Mouse (Mus musculus) G1E (cell line): ENCODE data around the gene Atpaf1. TPM values are rescaled to one million over a fixed set of nuclear protein-coding genes. Genes with fewer than 3 reads are reported as not detected.
A peak's percentile ranks its signal among the peaks of the same experiment; 100 is the strongest.

Experiments
- ATAC-seq: 2 replicates; pipeline ENCODE4 v1.8.0; 2016; ENCODE audit warnings: mild to moderate bottlenecking; ENCODE audit not compliant: insufficient number of reproducible peaks, poor library complexity, low FRiP score, severe bottlenecking; ENCODE audit errors: extremely low read depth
- DNase-seq: peaks from one replicate; pipeline ENCODE4 v3.0.0; 2012; ENCODE audit warnings: low spot score
- H3K27me3 ChIP-seq: 2 replicates; pipeline ENCODE4 v1.6.1; 2012; ENCODE audit warnings: mild to moderate bottlenecking, low read length, inconsistent platforms; ENCODE audit not compliant: insufficient read depth
- H3K36me3 ChIP-seq: replicated peaks from 2 replicates; pipeline ENCODE3; 2012; ENCODE audit warnings: mild to moderate bottlenecking, inconsistent platforms
- H3K4me1 ChIP-seq: 2 replicates; pipeline ENCODE4 v1.6.1; 2012; ENCODE audit warnings: low read depth, low read length, inconsistent platforms, mixed read lengths; ENCODE audit not compliant: insufficient read depth
- H3K4me3 ChIP-seq: 2 replicates; pipeline ENCODE4 v1.5.1; 2012; ENCODE audit warnings: low read depth, mild to moderate bottlenecking, inconsistent platforms, low read length, moderate library complexity, mixed read lengths
- H3K9me3 ChIP-seq: replicated peaks from 2 replicates; pipeline ENCODE4 v1.6.1; 2012; ENCODE audit warnings: inconsistent platforms
- CTCF ChIP-seq: IDR thresholded peaks from 2 replicates; pipeline ENCODE4 v1.5.1; 2012; ENCODE audit warnings: low read depth, low read length, inconsistent platforms, mixed read lengths
- GATA1 ChIP-seq: IDR thresholded peaks from 2 replicates; pipeline ENCODE4 v1.6.1; 2012; ENCODE audit warnings: borderline replicate concordance, low read length, inconsistent platforms, mixed read lengths
- GATA2 ChIP-seq: IDR thresholded peaks from 2 replicates; pipeline ENCODE4 v1.6.1; 2012; ENCODE audit warnings: low read depth, low read length, inconsistent platforms, borderline replicate concordance
- POLR2AphosphoS5 ChIP-seq: IDR thresholded peaks from 2 replicates; pipeline ENCODE4 v1.6.1; 2012; ENCODE audit warnings: low read depth, low read length, inconsistent platforms; ENCODE audit not compliant: insufficient replicate concordance
- TAL1 ChIP-seq: conservative IDR thresholded peaks from 2 replicates; pipeline ENCODE4 v1.6.1; 2012; ENCODE audit warnings: low read depth, low read length, inconsistent platforms, mixed read lengths
- polyA plus RNA-seq: library from polyadenylated mRNA; stranded (reverse); fragments of >175 nt; gene quantifications from 2 replicates; pipeline ENCODE4 v1.2.3, GENCODE M21; 2012
- total RNA-seq, 2 experiments: library from RNA; stranded (forward) in 1 of 2; stranded (reverse) in 1 of 2; fragments of 200-1000 nt in 1 of 2; fragments of >200 nt in 1 of 2; fragmentation: Nextera tagmentation in 1 of 2; gene quantifications; 2 replicates each; pipeline ENCODE4 v1.2.3; 2014 to 2017

Atpaf1 gene
- total and polyA plus RNA-seq, 3 experiments = 11.1 to 26.9 (median 13.5) TPM

- H3K4me1 ChIP-seq = peaks cover 46% of the 10 kb centered on the region
These were observed 42.9 kb downstream of the Atpaf1 start for GRCm38 (mm10) chr4:115827535-115827887.

GRCm38 (mm10) chr4:115827888-115828571 is 43.4 kb downstream of the Atpaf1 start, which contains the start of gene Mob3c:
Mob3c (plus strand) TSS chr4:115828092.
- Histone ChIP-seq H3K27me3 (no peaks in the 10 kb centered on the region), H3K4me3 (peak within 1 kb of the TSS; percentile 80)
- TF ChIP-seq TAL1 (no peak), GATA2 (no peak), CTCF (no peak)

More at GRCm38 (mm10) chr4:115827535-115827887, 42.9 kb downstream of the Atpaf1 start:
- Histone ChIP-seq H3K9me3 (no peaks in the 10 kb centered on the region), H3K4me3 (peak overlapping the region; percentile 80), H3K36me3 (peaks cover 35% of the 10 kb centered on the region), H3K27me3 (no peaks in the 10 kb centered on the region)
- ATAC-seq = no peak
- TF ChIP-seq CTCF = no peak
- TF ChIP-seq GATA1 = no peak
- TF ChIP-seq POLR2AphosphoS5 = no peak
- TF ChIP-seq TAL1 = no peak
- TF ChIP-seq GATA2 = no peak
- no peak for DNase-seq

GRCm38 (mm10) chr4:115828572-115828902 is 43.9 kb downstream of the Atpaf1 start:
- peak overlapping the region; percentile 80 for H3K4me3 ChIP-seq
- DNase-seq (no peak), ATAC-seq (no peak)
- TF ChIP-seq GATA1 (no peak), TAL1 (no peak), CTCF (no peak), POLR2AphosphoS5 (no peak), GATA2 (no peak)
- H3K27me3 ChIP-seq = no peaks in the 10 kb centered on the region
- peaks cover 42% of the 10 kb centered on the region for H3K36me3 ChIP-seq
- no peaks in the 10 kb centered on the region for H3K9me3 ChIP-seq
- peaks cover 46% of the 10 kb centered on the region for H3K4me1 ChIP-seq

More at GRCm38 (mm10) chr4:115827888-115828571, 43.4 kb downstream of the Atpaf1 start, which contains the start of gene Mob3c:
- H3K36me3 ChIP-seq = peaks cover 37% of the 10 kb centered on the region
- peaks cover 46% of the 10 kb centered on the region for H3K4me1 ChIP-seq
- no peaks in the 10 kb centered on the region for H3K9me3 ChIP-seq
- peak; percentile 79 for DNase-seq
- peak; percentile 93 for ATAC-seq

- Histone ChIP-seq H3K36me3 (peaks cover 60% of the 10 kb centered on the region), H3K4me3 (no peak overlapping the region), H3K27me3 (no peaks in the 10 kb centered on the region), H3K9me3 (no peaks in the 10 kb centered on the region), H3K4me1 (peaks cover 33% of the 10 kb centered on the region)
- ATAC-seq (no peak), DNase-seq (no peak)
- TF ChIP-seq CTCF (no peak), POLR2AphosphoS5 (no peak), GATA1 (no peak), TAL1 (no peak), GATA2 (no peak)
These were observed 45.9 kb downstream of the Atpaf1 start for GRCm38 (mm10) chr4:115830491-115830890.

- no peaks in the 10 kb centered on the region for H3K9me3 ChIP-seq
These were observed 46.6 kb downstream of the Atpaf1 start for GRCm38 (mm10) chr4:115831221-115831620.

GRCm38 (mm10) chr4:115832040-115832439 is 47.4 kb downstream of the Atpaf1 start:
- no peak for DNase-seq
- no peaks in the 10 kb centered on the region for H3K27me3 ChIP-seq
- H3K4me3 ChIP-seq = no peak overlapping the region
- H3K36me3 ChIP-seq = peaks cover 73% of the 10 kb centered on the region
- TF ChIP-seq CTCF (no peak), GATA2 (no peak), POLR2AphosphoS5 (no peak), GATA1 (no peak), TAL1 (no peak)
- no peaks in the 10 kb centered on the region for H3K9me3 ChIP-seq
- H3K4me1 ChIP-seq = peaks cover 26% of the 10 kb centered on the region
- ATAC-seq = no peak

More at GRCm38 (mm10) chr4:115831221-115831620, 46.6 kb downstream of the Atpaf1 start:
- H3K4me3 ChIP-seq = no peak overlapping the region
- no peaks in the 10 kb centered on the region for H3K27me3 ChIP-seq
- DNase-seq (no peak), ATAC-seq (no peak)
- H3K4me1 ChIP-seq = peaks cover 30% of the 10 kb centered on the region
- TF ChIP-seq POLR2AphosphoS5 = no peak
- TF ChIP-seq GATA2 = no peak
- TF ChIP-seq TAL1 = no peak
- TF ChIP-seq CTCF = no peak
- TF ChIP-seq GATA1 = no peak
- H3K36me3 ChIP-seq = peaks cover 66% of the 10 kb centered on the region
